Mouse (Mus musculus): ENCODE data around the gene 2010111I01Rik. TPM values are rescaled to one million over a fixed set of nuclear protein-coding genes. Genes with fewer than 3 reads are reported as not detected.

The 2010111I01Rik gene
- total and polyA plus RNA-seq, 2 experiments from 2014 or later = 16.2 to 30.3 TPM

DNA sequence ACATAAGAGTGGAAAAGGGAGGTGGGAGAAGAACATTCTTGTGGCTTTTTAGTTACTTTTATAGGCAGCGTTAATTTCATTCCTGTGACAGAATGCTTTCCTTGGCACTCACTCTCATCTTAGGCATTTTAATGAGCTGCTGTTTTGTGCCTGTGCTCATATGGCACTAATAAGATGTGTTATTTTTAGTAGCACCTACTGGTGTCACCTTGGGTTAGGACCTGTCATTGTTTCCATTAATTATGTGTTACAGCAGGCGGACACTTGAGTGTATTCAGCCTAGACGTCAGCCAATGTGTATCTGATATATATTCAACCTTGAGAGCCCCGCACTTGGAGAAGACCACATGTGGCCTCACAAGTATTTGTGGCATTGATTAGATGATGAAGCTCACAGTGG, 281.1 kb downstream of the 2010111I01Rik start:
- no peak overlapping the region for H3K9ac ChIP-seq (replicated peaks; ENCODE audit: low read length, poor library complexity, severe bottlenecking)
- H3K36me3 ChIP-seq (ENCODE audit: insufficient read depth, low read length) = no peaks in the 10 kb centered on the region
- H3K4me1 ChIP-seq (ENCODE audit: insufficient read depth, low read length) = peaks cover 4% of the 10 kb centered on the region; the same call in 1 of the 2 replicates
- no peak overlapping the region for H3K4me2 ChIP-seq (ENCODE audit: low read depth, low read length, poor library complexity, severe bottlenecking)
- no peaks in the 10 kb centered on the region for H3K27me3 ChIP-seq (ENCODE audit: insufficient read depth, low read length)
- 68% methylated on average over 4 of the region's 4 CpGs for WGBS
- TF ChIP-seq CTCF (IDR thresholded peaks at IDR 0.05) = no peak
- ATAC-seq (ENCODE audit: low FRiP score) (no peak), DNase-seq (ENCODE audit: low spot score) (no peak)
- no peak overlapping the region for H3K27ac ChIP-seq (ENCODE audit: low read depth, low read length)
- no peaks in the 10 kb centered on the region for H3K9me3 ChIP-seq (ENCODE audit: low read length)
- no peak overlapping the region for H3K4me3 ChIP-seq (ENCODE audit: low read depth, low read length)

DNA sequence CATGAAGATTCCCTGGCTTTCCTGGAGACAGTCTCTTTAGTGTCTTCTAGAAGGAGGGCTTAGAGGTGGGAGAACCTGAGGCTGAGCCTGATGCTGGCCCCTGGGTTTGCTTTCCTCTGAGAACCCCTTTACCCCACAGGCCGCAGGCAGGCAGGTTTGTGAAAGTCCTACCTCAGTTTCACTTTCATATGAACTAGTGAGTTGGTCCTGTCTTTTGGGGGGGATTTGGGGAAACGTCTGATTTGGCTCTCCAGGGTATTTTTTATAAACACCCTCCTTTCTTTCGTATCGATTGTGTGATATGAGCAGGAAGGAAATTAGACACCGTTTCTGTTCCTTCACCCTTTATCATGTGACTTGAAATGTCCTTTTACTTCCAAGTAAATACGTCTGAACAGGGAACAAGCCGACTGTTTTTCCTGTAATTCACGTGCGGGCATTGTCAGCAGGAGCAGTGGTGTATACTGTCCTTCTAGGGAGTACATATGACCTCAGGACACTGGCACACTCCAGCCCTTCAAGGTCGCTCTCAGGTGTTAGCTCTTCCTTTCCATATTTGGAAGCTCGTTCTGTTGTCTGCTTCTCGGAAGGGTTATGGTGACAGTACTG, 281.7 kb downstream of the 2010111I01Rik start:
- TF ChIP-seq CTCF (IDR thresholded peaks at IDR 0.05) = no peak
- ATAC-seq (ENCODE audit: low FRiP score) (no peak), DNase-seq (ENCODE audit: low spot score) (no peak)
- Histone ChIP-seq H3K36me3 (ENCODE audit: insufficient read depth, low read length) (no peaks in the 10 kb centered on the region), H3K4me2 (ENCODE audit: low read depth, low read length, poor library complexity, severe bottlenecking) (no peak overlapping the region), H3K27me3 (ENCODE audit: insufficient read depth, low read length) (no peaks in the 10 kb centered on the region), H3K4me1 (ENCODE audit: insufficient read depth, low read length) (peaks cover 4% of the 10 kb centered on the region; the same call in 1 of the 2 replicates), H3K9me3 (ENCODE audit: low read length) (no peaks in the 10 kb centered on the region), H3K4me3 (ENCODE audit: low read depth, low read length) (no peak overlapping the region), H3K9ac (replicated peaks; ENCODE audit: low read length, poor library complexity, severe bottlenecking) (no peak overlapping the region), H3K27ac (ENCODE audit: low read depth, low read length) (no peak overlapping the region)
- WGBS = 85% methylated on average over 12 of the region's 12 CpGs

DNA sequence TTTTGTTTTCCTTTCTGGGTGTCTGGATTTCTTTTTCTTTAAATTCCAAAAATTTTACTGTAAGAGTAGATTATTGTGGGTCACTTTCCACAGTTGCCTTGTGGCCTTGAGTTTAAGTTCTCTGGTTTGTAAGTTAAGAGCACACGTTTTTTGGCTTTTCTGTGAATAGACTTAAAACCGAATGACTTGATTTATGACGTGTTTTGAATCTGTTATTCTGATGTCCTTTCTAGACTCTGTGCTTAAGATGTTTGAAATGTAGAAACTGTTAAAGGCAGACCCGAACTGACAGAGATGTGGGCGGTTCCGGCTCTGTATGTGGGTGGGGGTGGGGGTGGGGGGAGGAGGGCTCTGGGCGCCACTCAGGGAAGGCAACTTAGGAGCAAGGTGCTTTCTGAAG, 282.3 kb downstream of the 2010111I01Rik start:
- H3K27me3 ChIP-seq (ENCODE audit: insufficient read depth, low read length) = no peaks in the 10 kb centered on the region
- ATAC-seq (ENCODE audit: low FRiP score) (no peak), DNase-seq (ENCODE audit: low spot score) (no peak)
- H3K4me1 ChIP-seq (ENCODE audit: insufficient read depth, low read length) = no peaks in the 10 kb centered on the region
- no peaks in the 10 kb centered on the region for H3K9me3 ChIP-seq (ENCODE audit: low read length)
- no peaks in the 10 kb centered on the region for H3K36me3 ChIP-seq (ENCODE audit: insufficient read depth, low read length)
- TF ChIP-seq CTCF (IDR thresholded peaks at IDR 0.05) = no peak
- no peak overlapping the region for H3K27ac ChIP-seq (ENCODE audit: low read depth, low read length)
- WGBS = 82% methylated on average over 7 of the region's 7 CpGs
- H3K9ac ChIP-seq (replicated peaks; ENCODE audit: low read length, poor library complexity, severe bottlenecking) = no peak overlapping the region
- no peak overlapping the region for H3K4me3 ChIP-seq (ENCODE audit: low read depth, low read length)
- H3K4me2 ChIP-seq (ENCODE audit: low read depth, low read length, poor library complexity, severe bottlenecking) = no peak overlapping the region

DNA sequence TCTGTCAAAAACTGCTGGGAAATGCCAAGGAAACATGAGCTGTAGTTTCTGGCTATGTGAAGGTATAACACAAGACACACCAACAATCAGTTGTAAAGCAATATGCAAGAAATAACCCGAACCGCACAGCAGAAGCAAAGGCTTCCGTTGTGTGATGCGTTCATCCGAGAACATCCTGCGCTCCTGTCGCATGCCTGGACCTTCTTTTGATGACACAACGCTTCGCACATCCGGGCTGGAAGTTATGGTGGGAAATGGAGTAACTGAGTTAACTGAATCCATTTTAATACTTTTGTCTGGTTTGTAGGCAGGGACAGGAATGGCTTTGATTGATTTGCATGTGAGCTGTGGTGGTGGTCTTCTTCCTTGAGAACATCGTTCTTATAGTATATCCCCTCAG, 282.9 kb downstream of the 2010111I01Rik start:
- no peak overlapping the region for H3K27ac ChIP-seq (ENCODE audit: low read depth, low read length)
- H3K4me2 ChIP-seq (ENCODE audit: low read depth, low read length, poor library complexity, severe bottlenecking) = no peak overlapping the region
- 96% methylated on average over 11 of the region's 11 CpGs for WGBS
- TF ChIP-seq CTCF (IDR thresholded peaks at IDR 0.05) = no peak
- DNase-seq (ENCODE audit: low spot score) = no peak
- no peaks in the 10 kb centered on the region for H3K4me1 ChIP-seq (ENCODE audit: insufficient read depth, low read length)
- ATAC-seq (ENCODE audit: low FRiP score) = no peak
- H3K27me3 ChIP-seq (ENCODE audit: insufficient read depth, low read length) = no peaks in the 10 kb centered on the region
- no peak overlapping the region for H3K9ac ChIP-seq (replicated peaks; ENCODE audit: low read length, poor library complexity, severe bottlenecking)
- H3K9me3 ChIP-seq (ENCODE audit: low read length) = no peaks in the 10 kb centered on the region
- H3K4me3 ChIP-seq (ENCODE audit: low read depth, low read length) = no peak overlapping the region
- no peaks in the 10 kb centered on the region for H3K36me3 ChIP-seq (ENCODE audit: insufficient read depth, low read length)

DNA sequence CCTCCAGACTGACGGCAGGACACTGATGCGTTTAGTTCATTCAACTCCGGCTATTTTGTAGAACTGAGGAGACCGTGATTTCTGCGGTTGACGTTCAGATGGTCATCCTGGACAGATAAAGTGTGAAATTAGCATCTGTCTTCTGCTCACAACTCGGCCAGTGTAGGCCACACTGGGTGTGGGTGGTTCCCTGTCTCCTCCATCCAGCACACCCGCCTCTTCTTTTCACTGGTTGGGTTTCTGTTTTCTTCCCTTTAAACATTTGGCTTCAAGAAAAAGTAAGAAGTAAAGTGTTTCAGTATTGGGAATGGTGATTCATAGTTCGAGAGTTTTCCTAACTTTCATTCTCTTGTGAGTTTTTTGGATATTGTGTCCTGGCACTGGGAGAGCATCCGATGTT, 283.6 kb downstream of the 2010111I01Rik start:
- no peak for TF ChIP-seq CTCF (IDR thresholded peaks at IDR 0.05)

DNA sequence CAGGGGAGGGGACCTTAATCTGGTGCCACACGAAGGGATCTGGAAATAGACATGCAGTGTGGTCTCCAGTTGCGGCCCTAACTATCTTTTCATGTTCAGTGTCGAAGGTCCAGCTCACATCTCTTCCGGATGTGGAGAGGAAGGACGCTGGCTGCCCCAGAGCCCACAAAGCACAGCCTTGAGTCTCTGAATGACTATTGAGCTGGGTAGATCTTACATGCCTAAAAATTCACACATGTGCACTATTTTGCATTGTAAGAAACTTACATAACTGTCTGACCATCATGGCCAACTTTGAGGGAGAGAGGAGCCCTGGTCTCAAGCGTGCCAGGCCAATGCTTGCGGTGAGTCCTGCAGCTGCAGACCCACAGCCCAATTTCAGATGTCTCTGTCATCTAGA, 284.5 kb downstream of the 2010111I01Rik start:
- H3K4me3 ChIP-seq (ENCODE audit: low read depth, low read length) = no peak overlapping the region
- no peak overlapping the region for H3K27ac ChIP-seq (ENCODE audit: low read depth, low read length)
- no peaks in the 10 kb centered on the region for H3K9me3 ChIP-seq (ENCODE audit: low read length)
- 85% methylated on average over 7 of the region's 7 CpGs for WGBS
- H3K27me3 ChIP-seq (ENCODE audit: insufficient read depth, low read length) = no peaks in the 10 kb centered on the region
- no peaks in the 10 kb centered on the region for H3K4me1 ChIP-seq (ENCODE audit: insufficient read depth, low read length)
- no peak for ATAC-seq (ENCODE audit: low FRiP score)
- TF ChIP-seq CTCF (IDR thresholded peaks at IDR 0.05) = no peak
- no peak overlapping the region for H3K9ac ChIP-seq (replicated peaks; ENCODE audit: low read length, poor library complexity, severe bottlenecking)
- H3K4me2 ChIP-seq (ENCODE audit: low read depth, low read length, poor library complexity, severe bottlenecking) = no peak overlapping the region
- DNase-seq (ENCODE audit: low spot score) = no peak
- no peaks in the 10 kb centered on the region for H3K36me3 ChIP-seq (ENCODE audit: insufficient read depth, low read length)

More for the DNA sequence above, 283.6 kb downstream of the 2010111I01Rik start:
- Histone ChIP-seq H3K4me1 (ENCODE audit: insufficient read depth, low read length) (no peaks in the 10 kb centered on the region), H3K27ac (ENCODE audit: low read depth, low read length) (no peak overlapping the region), H3K9me3 (ENCODE audit: low read length) (no peaks in the 10 kb centered on the region), H3K9ac (replicated peaks; ENCODE audit: low read length, poor library complexity, severe bottlenecking) (no peak overlapping the region), H3K4me2 (ENCODE audit: low read depth, low read length, poor library complexity, severe bottlenecking) (no peak overlapping the region), H3K27me3 (ENCODE audit: insufficient read depth, low read length) (no peaks in the 10 kb centered on the region), H3K36me3 (ENCODE audit: insufficient read depth, low read length) (no peaks in the 10 kb centered on the region), H3K4me3 (ENCODE audit: low read depth, low read length) (no peak overlapping the region)
- ATAC-seq (ENCODE audit: low FRiP score) (no peak), DNase-seq (ENCODE audit: low spot score) (no peak)
- WGBS = 95% methylated on average over 10 of the region's 10 CpGs

Data from midbrain, postnatal 0 days (tissue).